1 mouse cellular context compared by ENCODE assay signal in the genomic region with DNA sequence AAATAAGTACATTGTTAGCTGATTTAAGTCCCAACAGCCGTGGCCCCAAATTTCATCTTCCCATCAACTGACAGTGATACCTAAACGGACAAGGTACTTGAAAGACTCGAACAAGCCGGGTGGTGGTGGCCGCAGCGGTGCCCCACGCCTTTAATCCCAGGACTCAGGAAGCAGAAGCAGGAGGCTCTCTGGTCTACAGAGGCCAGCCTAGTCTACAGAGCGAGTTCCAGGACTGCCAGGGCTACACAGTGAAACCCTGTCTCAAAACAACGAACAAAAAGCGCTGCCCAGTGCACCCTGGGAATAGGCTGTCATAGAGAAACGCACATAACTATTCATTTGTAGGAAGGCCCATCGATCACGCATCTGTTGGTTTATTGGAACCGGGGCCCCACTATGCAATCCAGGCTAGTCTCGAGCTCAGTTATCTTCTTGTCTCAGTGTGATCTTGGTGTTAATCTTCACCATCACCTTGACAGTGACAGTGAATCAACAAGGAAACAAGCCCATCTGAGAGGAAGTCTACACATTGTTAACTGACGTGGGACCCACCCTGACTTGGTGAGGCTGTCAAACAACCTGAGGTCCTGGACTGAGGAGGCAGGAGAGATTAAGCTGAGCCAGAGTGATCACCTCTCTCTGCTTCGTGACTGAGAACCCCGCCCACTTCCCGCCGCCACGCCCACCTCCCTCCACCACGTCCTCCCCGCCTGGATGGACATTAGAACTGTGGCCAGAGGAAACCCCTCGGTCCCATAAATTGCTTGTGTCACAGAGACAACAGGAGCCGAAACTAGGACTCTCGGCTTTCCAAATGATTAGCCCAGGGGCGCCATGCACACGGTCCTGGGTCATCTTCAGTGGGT.
TF ChIP-seq lines count a peak whose summit lies in the region.

No protein-coding gene starts in this region.

TF ChIP-seq in CH12.LX, 34 proteins besides CTCF, POLR2A, EP300 and RAD21 (continued from another document):
- no peak for TF ChIP-seq GABPA (IDR thresholded peaks at IDR 0.05; ENCODE audit: insufficient replicate concordance, low read depth, low read length)
- no peak for TF ChIP-seq MAFK (IDR thresholded peaks at IDR 0.05; ENCODE audit: insufficient replicate concordance, low read length)
- TF ChIP-seq ZKSCAN1 (IDR thresholded peaks at IDR 0.05; ENCODE audit: borderline replicate concordance, low read depth, low read length) = no peak
- no peak for TF ChIP-seq MEF2A (IDR thresholded peaks at IDR 0.05; ENCODE audit: borderline replicate concordance, low read depth, low read length)
- TF ChIP-seq IRF4 (IDR thresholded peaks at IDR 0.05; ENCODE audit: low read depth, low read length) = no peak
